Mouse (Mus musculus): ENCODE results near the gene Mfsd6l. TPM values are rescaled to one million over a fixed set of nuclear protein-coding genes. Genes with fewer than 3 reads are reported as not detected.

Mfsd6l gene
- polyA plus RNA-seq, 1 experiment from 2014 or later, result 2.1 TPM

DNA sequence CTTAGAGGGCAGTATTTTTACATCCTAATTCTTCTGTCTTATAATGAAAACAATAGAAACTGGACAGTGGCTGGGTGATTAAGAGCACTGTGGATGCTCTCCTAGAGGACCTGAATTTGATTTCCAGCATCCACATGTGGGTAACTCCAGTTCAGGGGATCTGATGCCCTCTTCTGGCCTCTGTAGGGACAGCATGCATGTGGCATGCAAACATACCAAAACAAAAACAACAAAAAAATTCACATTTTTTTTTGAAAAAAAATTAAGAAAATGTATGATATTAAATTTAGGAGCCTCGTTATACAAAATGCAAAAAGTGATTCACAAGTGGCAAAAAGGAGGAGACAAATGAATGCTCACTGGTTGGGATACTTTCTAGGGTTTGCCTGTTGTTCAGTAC, 3.6 kb downstream of the Mfsd6l start:
- Histone ChIP-seq H3K9ac (no peak overlapping the region), H3K27me3 (no peaks in the 10 kb centered on the region; the same call in 1 of the 2 replicates), H3K4me3 (replicated peaks) (no peak overlapping the region), H3K4me1 (peaks cover 5% of the 10 kb centered on the region; the same call in 1 of the 2 replicates), H3K27ac (no peak overlapping the region), H3K9me3 (replicated peaks) (no peaks in the 10 kb centered on the region), H3K36me3 (no peaks in the 10 kb centered on the region), H3K4me2 (no peak overlapping the region)
- ATAC-seq (replicated peaks; ENCODE audit: low FRiP score), result no peak
- WGBS, result 42% methylated on average over 1 of the region's 1 CpGs

DNA sequence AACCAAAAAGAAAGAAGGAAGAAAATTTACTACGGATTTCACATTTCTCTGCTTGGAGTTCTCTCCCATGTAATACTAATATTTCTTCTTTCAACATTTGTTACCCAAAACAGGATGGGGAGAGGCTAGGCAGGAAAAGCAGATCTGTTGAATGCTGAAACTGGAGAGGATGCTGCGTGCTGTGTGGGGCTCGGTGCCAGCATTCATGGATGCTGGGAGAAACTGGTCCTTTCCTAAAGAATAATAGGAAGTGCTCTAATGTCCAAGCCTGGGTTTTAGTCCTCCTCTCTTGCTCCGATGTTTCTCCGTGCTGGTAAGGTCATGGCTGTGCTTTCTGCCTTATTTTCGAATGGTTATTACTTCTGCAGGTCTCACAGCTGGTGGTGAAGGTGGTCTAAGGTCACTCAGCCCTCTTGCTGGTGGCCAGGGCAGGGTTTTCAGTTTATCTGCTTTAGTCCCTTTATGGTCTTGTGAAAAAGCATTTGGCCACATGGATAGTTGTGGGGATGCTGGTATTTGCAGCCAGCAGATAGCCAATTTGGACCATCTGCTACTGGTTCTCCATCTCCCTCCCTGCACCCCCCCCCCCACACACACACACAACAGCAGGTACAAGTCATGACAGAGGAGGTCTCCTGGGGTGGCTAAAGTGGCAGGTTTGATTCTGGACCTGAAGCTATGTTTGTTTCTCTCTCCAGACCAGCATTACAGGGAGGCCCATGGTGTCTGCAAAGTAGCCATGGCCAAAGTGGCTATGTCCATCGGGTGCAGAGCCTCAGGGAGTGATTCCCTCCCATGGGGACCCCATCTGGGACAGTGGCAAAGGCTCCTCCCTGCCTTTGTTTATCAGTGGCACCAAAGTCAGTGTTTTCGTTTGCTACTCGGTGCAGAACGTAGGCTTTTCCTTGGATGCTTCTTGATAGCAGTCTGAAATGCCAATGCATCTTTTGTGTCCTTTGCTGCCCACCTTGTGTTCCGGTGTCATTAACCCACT, 6.3 kb downstream of the Mfsd6l start:
- no peak overlapping the region for H3K4me2 ChIP-seq

DNA sequence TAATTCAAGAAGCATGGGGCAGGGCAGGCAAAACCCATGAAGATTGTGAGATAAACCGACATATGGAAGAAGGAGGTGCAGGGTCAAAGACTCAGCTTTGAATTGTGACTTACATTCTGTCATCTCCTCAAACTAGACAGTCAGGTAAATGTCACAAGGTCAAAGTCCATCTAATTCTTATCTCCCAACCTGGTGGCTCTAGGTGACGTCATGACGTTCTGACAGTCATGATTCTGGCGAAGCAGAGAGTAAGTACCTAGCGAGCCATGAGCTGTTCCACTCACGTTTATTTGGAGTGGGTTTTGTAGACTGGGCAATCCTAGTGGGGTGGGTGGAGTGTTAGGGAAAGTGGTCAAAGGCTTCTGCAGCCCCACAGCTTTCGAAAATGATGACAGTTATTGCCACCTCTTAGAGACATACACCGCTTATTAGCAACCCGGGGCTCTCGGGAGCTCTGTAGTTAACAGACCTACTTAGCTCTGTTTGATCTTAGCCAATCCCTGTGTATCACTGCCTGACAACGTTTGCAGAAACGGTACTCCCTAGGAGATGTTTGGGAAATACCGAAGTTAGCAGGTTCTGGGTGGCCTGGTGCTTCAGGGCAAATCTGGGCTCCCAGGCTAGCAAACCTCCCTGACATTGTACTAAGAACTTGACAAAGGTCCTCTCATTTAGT, 8.5 kb downstream of the Mfsd6l start:
- ATAC-seq (replicated peaks; ENCODE audit: low FRiP score), result no peak
- no peak overlapping the region for H3K4me2 ChIP-seq
- H3K36me3 ChIP-seq, result no peaks in the 10 kb centered on the region
- H3K9ac ChIP-seq, result no peak overlapping the region
- H3K27me3 ChIP-seq, result no peaks in the 10 kb centered on the region
- no peaks in the 10 kb centered on the region for H3K9me3 ChIP-seq (replicated peaks)
- 77% methylated on average over 13 of the region's 13 CpGs for WGBS
- H3K27ac ChIP-seq, result no peak overlapping the region
- H3K4me3 ChIP-seq (replicated peaks), result no peak overlapping the region
- H3K4me1 ChIP-seq, result 0 out of 2 replicates have a peak, but pooled peaks cover 5% of the 10 kb centered on the region

More for the DNA sequence above, 6.3 kb downstream of the Mfsd6l start:
- 0 out of 2 replicates have a peak, but pooled peaks cover 5% of the 10 kb centered on the region for H3K4me1 ChIP-seq
- WGBS, result 71% methylated on average over 11 of the region's 11 CpGs
- no peaks in the 10 kb centered on the region for H3K27me3 ChIP-seq
- H3K27ac ChIP-seq, result no peak overlapping the region
- H3K9ac ChIP-seq, result no peak overlapping the region
- no peaks in the 10 kb centered on the region for H3K36me3 ChIP-seq
- no peak overlapping the region for H3K4me3 ChIP-seq (replicated peaks)
- H3K9me3 ChIP-seq (replicated peaks), result no peaks in the 10 kb centered on the region
- ATAC-seq (replicated peaks; ENCODE audit: low FRiP score), result no peak

DNA sequence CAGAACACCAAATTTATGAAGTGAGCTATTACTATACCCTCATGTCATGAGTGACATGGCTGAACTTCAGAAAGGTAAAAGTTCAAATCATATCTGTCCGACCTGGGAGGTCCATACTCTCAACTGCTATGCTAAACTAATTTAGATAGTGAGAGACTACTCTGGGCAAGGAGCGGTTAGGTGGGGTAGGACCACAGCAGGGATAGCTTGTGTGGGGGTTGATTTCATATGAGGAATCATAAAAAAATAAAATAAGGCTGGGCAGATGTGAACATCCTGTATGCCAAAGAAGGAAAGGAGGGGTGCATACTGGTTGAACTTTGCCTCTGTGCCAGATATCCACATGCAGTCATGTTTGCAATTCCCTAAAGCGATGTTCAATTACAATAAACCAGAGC, 9.0 kb downstream of the Mfsd6l start:
- H3K27ac ChIP-seq, result no peak overlapping the region

DNA sequence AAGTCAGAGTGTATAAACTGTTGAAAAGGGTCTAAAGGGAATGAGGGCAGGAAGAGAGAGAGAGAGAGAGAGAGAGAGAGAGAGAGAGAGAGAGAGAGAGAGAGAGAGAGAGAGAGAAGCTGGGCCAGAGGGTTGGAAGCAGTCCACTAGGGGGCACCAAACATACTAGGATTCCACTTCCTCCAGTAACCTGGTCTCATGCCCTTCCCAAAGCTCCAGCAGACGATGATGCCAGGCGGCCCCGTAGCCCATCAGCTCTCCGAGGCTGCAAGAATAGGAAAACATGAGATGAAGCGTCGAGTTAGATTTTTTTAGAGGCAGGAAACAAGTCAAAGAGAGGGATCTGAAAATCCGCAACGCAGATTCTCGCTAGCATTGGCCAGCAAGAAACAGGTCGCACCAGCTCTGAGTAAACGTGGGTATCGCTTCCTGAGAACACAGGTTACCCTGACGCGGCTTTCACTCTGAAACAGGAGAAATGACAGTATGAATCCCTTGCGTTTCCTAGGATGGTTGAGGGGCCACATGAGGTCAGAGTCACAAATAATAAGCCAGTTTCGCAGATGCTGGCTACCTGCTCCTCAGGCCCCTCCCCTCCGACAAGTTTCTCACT, 10.6 kb downstream of the Mfsd6l start:
- Histone ChIP-seq H3K27me3 (no peaks in the 10 kb centered on the region), H3K36me3 (no peaks in the 10 kb centered on the region), H3K27ac (no peak overlapping the region), H3K4me1 (peaks cover 10% of the 10 kb centered on the region; the same call in 1 of the 2 replicates), H3K4me3 (replicated peaks) (peak overlapping the region; percentile 40), H3K9me3 (replicated peaks) (no peaks in the 10 kb centered on the region), H3K9ac (0 out of 2 replicates have a peak overlapping the region, but pooled peaks have one; percentile 21), H3K4me2 (peak overlapping the region; percentile 71)
- WGBS, result 17% methylated on average over 17 of the region's 17 CpGs
- ATAC-seq (replicated peaks; ENCODE audit: low FRiP score), result no peak

More for the DNA sequence above, 9.0 kb downstream of the Mfsd6l start:
- no peak overlapping the region for H3K4me3 ChIP-seq (replicated peaks)
- WGBS, result 86% methylated on average over 3 of the region's 3 CpGs
- H3K4me2 ChIP-seq, result no peak overlapping the region
- ATAC-seq (replicated peaks; ENCODE audit: low FRiP score), result no peak
- no peaks in the 10 kb centered on the region for H3K27me3 ChIP-seq
- no peaks in the 10 kb centered on the region for H3K36me3 ChIP-seq
- H3K4me1 ChIP-seq, result 0 out of 2 replicates have a peak, but pooled peaks cover 5% of the 10 kb centered on the region
- H3K9ac ChIP-seq, result no peak overlapping the region
- no peaks in the 10 kb centered on the region for H3K9me3 ChIP-seq (replicated peaks)

DNA sequence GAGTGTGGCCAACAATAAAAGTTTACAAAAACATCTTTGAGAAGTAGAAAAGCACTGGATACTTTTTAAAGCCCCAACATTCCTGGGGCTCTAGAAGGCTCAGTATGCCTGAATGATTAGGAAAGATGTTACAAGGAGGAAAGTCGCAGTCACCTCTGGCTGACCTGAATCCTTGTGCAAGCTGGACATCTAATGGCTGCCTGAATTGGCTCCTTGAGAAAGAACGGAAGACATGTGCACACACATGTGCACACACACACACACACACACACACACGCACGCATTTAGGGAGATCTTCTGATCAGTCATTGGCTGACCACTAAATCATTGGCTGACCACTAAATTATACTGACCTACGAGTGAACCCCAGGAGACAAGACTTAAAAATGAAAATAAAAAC, 14.9 kb downstream of the Mfsd6l start:
- Histone ChIP-seq H3K9me3 (replicated peaks) (no peaks in the 10 kb centered on the region), H3K36me3 (no peaks in the 10 kb centered on the region), H3K4me1 (peaks cover 10% of the 10 kb centered on the region; the same call in 1 of the 2 replicates), H3K9ac (no peak overlapping the region), H3K27ac (0 out of 2 replicates have a peak overlapping the region, but pooled peaks have one; percentile 32), H3K4me3 (replicated peaks) (no peak overlapping the region), H3K4me2 (no peak overlapping the region), H3K27me3 (no peaks in the 10 kb centered on the region)
- WGBS, result 69% methylated on average over 5 of the region's 5 CpGs
- ATAC-seq (replicated peaks; ENCODE audit: low FRiP score), result no peak

DNA sequence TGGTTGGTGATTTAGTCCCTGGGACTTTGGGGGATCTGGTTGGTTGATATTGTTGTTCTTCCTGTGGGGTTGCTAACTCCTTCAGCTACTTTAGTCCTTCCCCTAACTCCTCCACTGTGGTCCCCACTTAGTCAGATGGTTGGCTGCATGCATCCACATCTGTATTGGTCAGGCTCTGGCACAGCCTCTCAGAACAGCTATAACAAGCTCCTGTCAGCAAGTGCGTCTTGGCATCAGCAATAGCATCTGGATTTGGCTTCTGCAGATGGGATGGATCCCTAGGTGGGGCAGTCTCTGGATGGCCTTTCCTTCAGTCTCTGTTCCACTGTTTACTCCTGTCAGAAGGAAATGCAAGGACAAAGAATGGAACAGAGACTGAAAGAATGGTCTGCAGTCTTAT, 21.1 kb downstream of the Mfsd6l start:
- H3K4me2 ChIP-seq, result no peak overlapping the region
- no peak overlapping the region for H3K4me3 ChIP-seq (replicated peaks)
- no peak overlapping the region for H3K9ac ChIP-seq
- H3K36me3 ChIP-seq, result no peaks in the 10 kb centered on the region
- ATAC-seq (replicated peaks; ENCODE audit: low FRiP score), result no peak
- no peak overlapping the region for H3K27ac ChIP-seq
- no peaks in the 10 kb centered on the region for H3K27me3 ChIP-seq
- peaks cover 4% of the 10 kb centered on the region; the same call in 1 of the 2 replicates for H3K4me1 ChIP-seq
- WGBS, result 92% methylated on average over 1 of the region's 1 CpGs
- H3K9me3 ChIP-seq (replicated peaks), result no peaks in the 10 kb centered on the region

DNA sequence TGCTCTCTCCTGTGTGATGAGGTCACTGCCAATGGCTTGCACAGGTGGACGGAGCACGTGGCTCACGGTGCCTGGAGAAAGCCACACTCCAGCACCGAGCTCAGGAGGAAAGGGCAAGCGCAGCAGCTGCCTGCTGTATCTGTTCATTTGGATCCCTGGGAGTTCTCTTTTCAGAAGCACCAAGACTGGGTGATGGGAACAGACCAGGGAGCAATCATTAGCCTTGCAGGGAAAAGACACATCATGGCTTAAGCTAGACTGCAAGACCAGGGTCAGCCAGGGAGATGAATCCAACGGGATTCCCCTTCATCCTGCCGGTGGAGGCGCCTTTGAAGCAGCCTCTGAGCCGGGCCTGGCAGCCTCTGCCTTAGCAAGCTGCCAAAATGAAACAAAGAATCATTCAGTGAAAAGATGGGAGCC, 23.5 kb downstream of the Mfsd6l start:
- Histone ChIP-seq H3K27ac (0 out of 2 replicates have a peak overlapping the region, but pooled peaks have one; percentile 14), H3K27me3 (no peaks in the 10 kb centered on the region), H3K36me3 (no peaks in the 10 kb centered on the region), H3K9me3 (replicated peaks) (no peaks in the 10 kb centered on the region), H3K9ac (no peak overlapping the region), H3K4me2 (no peak overlapping the region), H3K4me3 (replicated peaks) (no peak overlapping the region), H3K4me1 (peaks cover 4% of the 10 kb centered on the region; the same call in 1 of the 2 replicates)
- no peak for ATAC-seq (replicated peaks; ENCODE audit: low FRiP score)
- 30% methylated on average over 9 of the region's 9 CpGs for WGBS

DNA sequence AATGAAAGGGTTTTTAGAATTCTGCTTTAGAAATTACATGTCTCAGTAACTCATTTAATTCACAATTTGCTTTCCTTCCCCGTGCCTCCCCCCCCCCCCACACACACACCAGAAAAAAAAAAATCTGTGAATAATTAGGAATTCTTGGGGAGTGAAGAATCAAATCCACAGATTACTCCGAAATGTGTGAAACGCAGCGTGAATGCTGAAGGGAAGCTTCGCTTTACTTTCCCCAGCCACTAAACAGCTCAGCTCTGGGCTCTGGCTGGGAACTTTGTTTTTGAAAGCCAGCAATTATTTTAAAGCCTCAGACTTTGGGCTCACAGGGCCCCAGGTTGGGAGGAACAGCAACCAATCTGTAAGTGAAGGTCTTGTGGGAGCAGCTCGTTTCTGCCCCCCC, 24.6 kb downstream of the Mfsd6l start:
- no peak for ATAC-seq (replicated peaks; ENCODE audit: low FRiP score)
- no peaks in the 10 kb centered on the region for H3K36me3 ChIP-seq
- no peak overlapping the region for H3K27ac ChIP-seq
- WGBS, result 71% methylated on average over 6 of the region's 6 CpGs
- H3K4me1 ChIP-seq, result peaks cover 4% of the 10 kb centered on the region; the same call in 1 of the 2 replicates
- no peak overlapping the region for H3K4me3 ChIP-seq (replicated peaks)
- no peak overlapping the region for H3K4me2 ChIP-seq
- H3K9ac ChIP-seq, result no peak overlapping the region
- no peaks in the 10 kb centered on the region for H3K9me3 ChIP-seq (replicated peaks)
- H3K27me3 ChIP-seq, result no peaks in the 10 kb centered on the region

DNA sequence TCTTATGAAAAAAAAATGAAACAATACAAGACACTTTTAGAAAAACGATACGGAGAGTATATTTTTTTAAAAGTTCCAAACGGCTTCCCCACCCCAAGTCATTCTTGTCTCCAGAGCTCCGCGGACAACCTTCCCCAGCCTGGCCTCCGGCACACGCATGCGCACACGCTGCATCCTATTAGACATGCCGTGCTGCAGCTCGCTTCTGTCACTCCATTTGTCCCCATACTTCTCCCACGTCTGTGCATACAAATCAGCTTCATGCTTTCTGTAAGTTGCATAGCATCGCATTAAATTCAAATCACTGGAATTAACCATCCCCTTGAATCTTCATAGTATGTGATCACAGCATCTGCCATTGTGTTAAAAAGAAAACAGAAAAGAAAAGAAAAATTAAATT, 27.2 kb downstream of the Mfsd6l start:
- no peaks in the 10 kb centered on the region for H3K36me3 ChIP-seq
- H3K27me3 ChIP-seq, result no peaks in the 10 kb centered on the region
- H3K9ac ChIP-seq, result no peak overlapping the region
- no peak overlapping the region for H3K4me2 ChIP-seq
- ATAC-seq (replicated peaks; ENCODE audit: low FRiP score), result no peak
- peaks cover 4% of the 10 kb centered on the region; the same call in 1 of the 2 replicates for H3K4me1 ChIP-seq
- WGBS, result 90% methylated on average over 13 of the region's 13 CpGs
- no peaks in the 10 kb centered on the region for H3K9me3 ChIP-seq (replicated peaks)
- H3K27ac ChIP-seq, result no peak overlapping the region
- no peak overlapping the region for H3K4me3 ChIP-seq (replicated peaks)

DNA sequence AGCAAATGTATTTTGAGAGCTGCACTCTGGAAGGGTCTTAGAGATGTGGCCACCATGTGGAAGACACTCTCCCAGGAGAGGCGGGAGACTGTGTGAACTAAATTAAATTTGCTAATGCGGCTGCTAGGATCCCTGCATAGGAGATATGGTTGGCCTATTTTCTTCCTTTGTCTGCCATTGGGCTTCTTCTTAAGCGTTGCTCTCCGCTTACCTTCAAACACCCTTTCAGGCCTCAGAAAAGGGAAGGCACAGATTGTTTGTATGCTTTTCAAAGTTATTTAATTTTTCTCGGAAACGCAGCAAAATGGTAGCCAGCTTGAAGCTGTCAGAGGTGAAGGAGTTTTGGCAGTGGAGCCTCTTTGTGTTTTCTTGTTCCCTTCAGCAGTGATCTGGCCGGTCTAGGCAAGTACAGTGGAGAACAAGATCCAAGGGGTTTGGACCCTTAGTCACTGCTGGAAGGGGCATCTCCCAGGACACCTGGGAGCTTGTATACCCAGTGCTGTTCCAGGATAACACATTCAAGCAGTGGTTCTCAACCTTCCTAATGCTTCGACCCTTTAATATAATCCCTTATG, 28.0 kb downstream of the Mfsd6l start:
- 76% methylated on average over 8 of the region's 8 CpGs for WGBS
- no peak overlapping the region for H3K4me3 ChIP-seq (replicated peaks)
- H3K27me3 ChIP-seq, result no peaks in the 10 kb centered on the region
- no peak overlapping the region for H3K9ac ChIP-seq
- no peak for ATAC-seq (replicated peaks; ENCODE audit: low FRiP score)
- H3K36me3 ChIP-seq, result no peaks in the 10 kb centered on the region
- no peaks in the 10 kb centered on the region for H3K9me3 ChIP-seq (replicated peaks)
- H3K4me1 ChIP-seq, result peaks cover 6% of the 10 kb centered on the region; the same call in 1 of the 2 replicates
- H3K4me2 ChIP-seq, result no peak overlapping the region
- H3K27ac ChIP-seq, result no peak overlapping the region

Data from kidney, embryonic 15.5 days (tissue).